Mouse (Mus musculus) myocyte (in vitro differentiated cells): ENCODE measurements around the gene Wnt10a.

ENCODE experiments used
- CEBPB ChIP-seq: IDR thresholded peaks from 2 replicates; pipeline ENCODE4 v1.6.1; 2011; ENCODE audit warnings: mild to moderate bottlenecking, moderate library complexity; ENCODE audit not compliant: poor library complexity, insufficient read depth, severe bottlenecking
- E2F4 ChIP-seq: IDR thresholded peaks from one replicate; pipeline ENCODE4 v1.6.1; 2011; ENCODE audit warnings: mild to moderate bottlenecking, control low read depth, moderate library complexity; ENCODE audit not compliant: insufficient read depth
- MAX ChIP-seq: IDR thresholded peaks from one replicate; pipeline ENCODE4 v1.6.1; 2011; ENCODE audit warnings: low read depth, mild to moderate bottlenecking, control low read depth
- MYOG ChIP-seq, 3 experiments: IDR thresholded peaks; one replicate each; pipeline ENCODE4 v1.6.1; 2011; ENCODE audit warnings: control low read depth in 2 of 3, low read depth in 2 of 3, mild to moderate bottlenecking in 2 of 3; ENCODE audit not compliant: insufficient read length in 2 of 3, control insufficient read depth in 1 of 3, insufficient read depth in 1 of 3
- POLR2A ChIP-seq: IDR thresholded peaks from one replicate; pipeline ENCODE4 v1.6.1; 2011; ENCODE audit warnings: low read depth, mild to moderate bottlenecking, control low read depth, moderate library complexity; ENCODE audit not compliant: insufficient read length
- POLR2AphosphoS2 ChIP-seq: IDR thresholded peaks from one replicate; pipeline ENCODE4 v1.6.1; 2011; ENCODE audit warnings: low read depth, control low read depth; ENCODE audit not compliant: insufficient read length
- SRF ChIP-seq: IDR thresholded peaks from one replicate; pipeline ENCODE4 v1.6.1; 2011; ENCODE audit warnings: low read depth; ENCODE audit not compliant: control insufficient read depth, insufficient read length
- TCF12 ChIP-seq: IDR thresholded peaks from one replicate; pipeline ENCODE4 v1.6.1; 2011; ENCODE audit warnings: mild to moderate bottlenecking, control low read depth; ENCODE audit not compliant: poor library complexity, insufficient read depth, severe bottlenecking
- USF1 ChIP-seq: IDR thresholded peaks from one replicate; pipeline ENCODE4 v1.6.1; 2011; ENCODE audit warnings: low read depth, mild to moderate bottlenecking, control low read depth, moderate library complexity

DNA sequence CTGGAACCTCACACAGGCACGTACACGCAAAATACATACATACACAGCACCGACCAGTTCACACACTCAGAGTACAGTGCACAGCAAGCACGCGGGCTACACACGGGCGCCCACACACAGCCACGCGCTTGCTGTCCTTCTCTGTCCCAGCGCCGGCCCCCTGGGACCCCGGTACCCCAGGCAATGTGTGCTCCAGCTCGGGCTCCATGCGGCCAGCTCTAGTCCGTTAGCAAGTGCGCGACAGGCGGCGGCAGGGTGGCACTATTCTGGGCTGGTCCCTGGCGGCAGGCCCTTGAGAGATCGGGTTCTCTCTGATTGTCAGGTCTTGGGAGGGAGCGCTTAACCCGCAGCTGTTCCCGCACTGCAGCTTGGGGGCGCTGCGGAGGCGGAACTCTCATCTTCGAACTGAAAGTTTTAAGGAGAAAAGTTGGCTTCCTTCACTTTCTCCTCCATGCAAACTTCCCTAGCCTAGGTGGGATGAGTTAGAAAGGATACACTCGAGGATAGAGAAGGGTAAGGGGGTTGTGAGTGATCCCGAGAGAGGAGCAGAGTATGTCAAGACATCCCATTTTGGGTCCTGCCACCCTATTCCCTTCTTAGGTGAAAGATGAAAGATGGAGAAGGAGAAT, 42.6 kb upstream of the Wnt10a start, which contains the start of gene Prkag3:
- peak; percentile 63 for TF ChIP-seq POLR2A
- no peak for TF ChIP-seq SRF
- TF ChIP-seq USF1 = no peak
- TF ChIP-seq MAX = no peak
- TF ChIP-seq POLR2AphosphoS2 = peak; percentile 54
- TF ChIP-seq CEBPB = no peak
- TF ChIP-seq TCF12 = peak; percentile 21
- TF ChIP-seq MYOG (IDR thresholded peaks at IDR 0.05; ENCODE audit: control insufficient read depth in 1 of 3, insufficient read depth in 1 of 3, insufficient read length in 2 of 3, low read depth in 2 of 3) = peak; percentile 45 to 90 (median 64)
- TF ChIP-seq E2F4 = no peak
